In genomic region chrX:51397457-51397856, GRCm38 (mm10) we compare ENCODE assay signal across 9 mouse cellular contexts.
DNase-seq lines count a peak whose midpoint lies in the region; ATAC-seq and TF ChIP-seq lines count a peak whose summit lies in the region.
"Had no signal": no experiment of that assay in that cellular context is flagged by ENCODE, and none has a peak within 500 bp of the region (broad histone marks: within the 10 kb centered on the region; RNA-seq: fewer than 3 reads in every experiment).

No protein-coding gene starts in this region.

- DNase-seq in gastrocnemius, adult 2 months: no peak
- DNase-seq in gastrocnemius, postnatal 10 days: no peak
- DNase-seq in lung, embryonic 14.5 days: peak; percentile 70
- no peak for DNase-seq in lung, postnatal 14 days
- peak; percentile 57 for DNase-seq in embryo, embryonic 10.5 days (ENCODE audit: low spot score)
- DNase-seq in spleen, postnatal 10 days (ENCODE audit: low spot score in 2 of 2): no peak
- DNase-seq in heart, postnatal 25 days (ENCODE audit: low spot score): no peak

- no peaks in the 10 kb centered on the region for H3K4me1 ChIP-seq in lung, embryonic 14.5 days (ENCODE audit: insufficient read depth)
- H3K4me1 ChIP-seq in neural tube, embryonic 14.5 days (ENCODE audit: control insufficient read depth, insufficient read depth, low read length): no peaks in the 10 kb centered on the region

- no peak overlapping the region for H3K4me3 ChIP-seq in gastrocnemius, adult 2 months
- H3K4me3 ChIP-seq in lung, embryonic 14.5 days (ENCODE audit: low read depth, low read length): no peak overlapping the region
- H3K4me3 ChIP-seq in neural tube, embryonic 14.5 days (ENCODE audit: low read depth, low read length): no peak overlapping the region
- H3K4me3 ChIP-seq: erythroblast, embryonic 14.5 days had no signal

- H3K27ac ChIP-seq in gastrocnemius, adult 2 months: no peak overlapping the region
- H3K27ac ChIP-seq in lung, embryonic 14.5 days (ENCODE audit: low read depth): no peak overlapping the region
- H3K27ac ChIP-seq in neural tube, embryonic 14.5 days (ENCODE audit: low read depth, low read length): no peak overlapping the region

- intact Hi-C loops in gastrocnemius, adult 2 months (cut with DNase I): loop anchor here (5.0 kb wide), 1 partner anchor 980 kb away; no protein-coding TSS in a partner anchor
- intact Hi-C loops in heart, postnatal 25 days (cut with DNase I): loop anchor here (2.0 to 5.0 kb wide), 3 partner anchors 85 to 515 kb away; no protein-coding TSS in a partner anchor

- no peaks in the 10 kb centered on the region for H3K27me3 ChIP-seq in lung, embryonic 14.5 days (ENCODE audit: insufficient read depth, low read length)
- no peaks in the 10 kb centered on the region for H3K27me3 ChIP-seq in neural tube, embryonic 14.5 days (ENCODE audit: control insufficient read depth, insufficient read depth, low read length)

- H3K9me3 ChIP-seq in lung, embryonic 14.5 days (ENCODE audit: low read depth, low read length): no peaks in the 10 kb centered on the region
- H3K9me3 ChIP-seq in neural tube, embryonic 14.5 days (ENCODE audit: control insufficient read depth, low read length): no peaks in the 10 kb centered on the region

- no peaks in the 10 kb centered on the region for H3K36me3 ChIP-seq in lung, embryonic 14.5 days (ENCODE audit: insufficient read depth)
- H3K36me3 ChIP-seq in neural tube, embryonic 14.5 days (ENCODE audit: control insufficient read depth, insufficient read depth, low read length): no peaks in the 10 kb centered on the region

- TF ChIP-seq CTCF in gastrocnemius, adult 2 months (IDR thresholded peaks at IDR 0.05): peak; percentile 63
- TF ChIP-seq CTCF in lung, embryonic 14.5 days (IDR thresholded peaks at IDR 0.05; ENCODE audit: low read depth): peak; percentile 57

- no peak for ATAC-seq in lung, embryonic 14.5 days (ENCODE audit: insufficient read depth)
- peak; percentile 85 for ATAC-seq in neural tube, embryonic 14.5 days (ENCODE audit: low read depth)

- no peak overlapping the region for H3K4me2 ChIP-seq in lung, embryonic 14.5 days
- H3K4me2 ChIP-seq in neural tube, embryonic 14.5 days (ENCODE audit: low read depth, low read length): no peak overlapping the region

- no peak overlapping the region for H3K9ac ChIP-seq in lung, embryonic 14.5 days
- H3K9ac ChIP-seq in neural tube, embryonic 14.5 days (replicated peaks; ENCODE audit: low read depth, low read length): no peak overlapping the region

Comparison
In these comparisons a context has a peak if more than half of its experiments do, and no peak if none do; other contexts are left out.
1. DNase-seq: peak in lung, embryonic 14.5 days (single experiment) and embryo, embryonic 10.5 days (single experiment); none in gastrocnemius, adult 2 months (single experiment), gastrocnemius, postnatal 10 days (single experiment), lung, postnatal 14 days (single experiment), spleen, postnatal 10 days (0 of 2) and heart, postnatal 25 days (single experiment).